Mouse (Mus musculus) stomach, postnatal 0 days (tissue): ENCODE data around the gene Ankrd42. TPM values are rescaled to one million over a fixed set of nuclear protein-coding genes. Genes with fewer than 3 reads are reported as not detected.

Experiments used
- ATAC-seq: fragments of 200-750 bp; cut with Nextera tagmentation; 2 replicates; pipeline ENCODE4 v1.8.0; 2017; ENCODE audit not compliant: low FRiP score, low TSS enrichment
- DNase-seq: peaks from one replicate; pipeline ENCODE4 v3.0.0-alpha.2; 2016; ENCODE audit warnings: low spot score
- H3K27ac ChIP-seq: fragments of 300-500 bp; sonication (generic); replicated peaks from 2 replicates; pipeline ENCODE4 v1.5.1; 2014; ENCODE audit warnings: mild to moderate bottlenecking, control low read depth
- H3K27me3 ChIP-seq: fragments of 300-500 bp; sonication (generic); 2 replicates; pipeline ENCODE4 v1.6.1; 2014; ENCODE audit warnings: low read length; ENCODE audit not compliant: control insufficient read depth, insufficient read depth
- H3K36me3 ChIP-seq: fragments of 300-500 bp; sonication (generic); 2 replicates; pipeline ENCODE4 v1.6.1; 2014; ENCODE audit warnings: low read length, mixed read lengths; ENCODE audit not compliant: control insufficient read depth, insufficient read depth
- H3K4me1 ChIP-seq: fragments of 300-500 bp; sonication (generic); replicated peaks from 2 replicates; pipeline ENCODE4 v1.6.1; 2014; ENCODE audit warnings: antibody characterized with exemption; ENCODE audit not compliant: control insufficient read depth, insufficient read depth
- H3K4me2 ChIP-seq: fragments of 300-500 bp; sonication (generic); replicated peaks from 2 replicates; pipeline ENCODE4 v1.6.1; 2014; ENCODE audit warnings: low read depth, mild to moderate bottlenecking, control low read depth, moderate library complexity
- H3K4me3 ChIP-seq: fragments of 300-500 bp; sonication (generic); 2 replicates; pipeline ENCODE4 v1.5.1; 2014; ENCODE audit warnings: low read depth, low read length, control low read depth
- H3K9ac ChIP-seq: fragments of 300-500 bp; sonication (generic); 2 replicates; pipeline ENCODE4 v1.6.1; 2014; ENCODE audit warnings: mild to moderate bottlenecking, low read length, control low read depth, mixed read lengths
- H3K9me3 ChIP-seq: fragments of 300-500 bp; sonication (generic); 2 replicates; pipeline ENCODE4 v1.6.1; 2016; ENCODE audit warnings: low read length; ENCODE audit not compliant: control insufficient read depth
- CTCF ChIP-seq: IDR thresholded peaks from 2 replicates; pipeline ENCODE4 v1.5.1; 2016; ENCODE audit warnings: antibody characterized with exemption, low read depth, mild to moderate bottlenecking, moderate library complexity
- EP300 ChIP-seq: optimal IDR thresholded peaks from 2 replicates; pipeline ENCODE3; 2016; ENCODE audit warnings: antibody characterized with exemption
- WGBS: fragments of 180-500 bp; shearing (Covaris S2); extraction: QIAGEN DNeasy Blood & Tissue Kit; methylation state at CpG from one replicate; pipeline ENCODE4 v1.1.7; 2014; 5-methylcytosine and 5-hydroxymethylcytosine counted together
- polyA plus RNA-seq: library from polyadenylated mRNA; unstranded; fragments of >200 nt; fragmentation: Nextera tagmentation; extraction: Ambion mirVana; gene quantifications from 2 replicates; pipeline ENCODE4 v1.2.1, GENCODE M21; 2015

Gene Ankrd42
- polyA plus RNA-seq, 1 experiment from 2014 or later, result 1.6 TPM

DNA sequence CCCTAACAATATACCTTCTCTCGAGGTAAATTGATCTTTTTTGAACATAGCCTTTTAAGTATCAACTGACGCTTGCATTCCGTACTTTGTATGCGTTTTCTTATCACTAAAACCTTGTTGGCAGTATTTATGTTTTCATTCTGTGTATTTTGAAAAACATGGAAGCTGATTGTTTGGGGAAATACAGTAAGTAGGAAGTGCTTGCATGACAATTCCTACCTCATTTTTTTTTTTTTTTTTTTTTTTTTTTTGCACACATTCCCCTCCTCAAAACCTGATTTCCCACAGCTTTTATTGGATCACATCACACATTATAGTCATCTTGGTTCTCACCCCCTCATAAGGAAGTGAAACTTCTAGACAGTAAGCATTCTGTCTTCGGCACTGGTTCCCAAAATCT lies 1.1 kb upstream of the Ankrd42 start:
- Histone ChIP-seq H3K27ac (no peak overlapping the region), H3K9me3 (no peaks in the 10 kb centered on the region), H3K36me3 (peaks cover 4% of the 10 kb centered on the region), H3K4me3 (peak overlapping the region; percentile 85; the same call in 1 of the 2 replicates), H3K4me1 (no peaks in the 10 kb centered on the region), H3K9ac (no peak overlapping the region), H3K4me2 (peak overlapping the region; percentile 62; the same call in 1 of the 2 replicates), H3K27me3 (no peaks in the 10 kb centered on the region)
- DNase-seq (no peak), ATAC-seq (no peak)
- 80% methylated on average over 5 of the region's 5 CpGs for WGBS
- TF ChIP-seq CTCF (no peak), EP300 (no peak)

DNA sequence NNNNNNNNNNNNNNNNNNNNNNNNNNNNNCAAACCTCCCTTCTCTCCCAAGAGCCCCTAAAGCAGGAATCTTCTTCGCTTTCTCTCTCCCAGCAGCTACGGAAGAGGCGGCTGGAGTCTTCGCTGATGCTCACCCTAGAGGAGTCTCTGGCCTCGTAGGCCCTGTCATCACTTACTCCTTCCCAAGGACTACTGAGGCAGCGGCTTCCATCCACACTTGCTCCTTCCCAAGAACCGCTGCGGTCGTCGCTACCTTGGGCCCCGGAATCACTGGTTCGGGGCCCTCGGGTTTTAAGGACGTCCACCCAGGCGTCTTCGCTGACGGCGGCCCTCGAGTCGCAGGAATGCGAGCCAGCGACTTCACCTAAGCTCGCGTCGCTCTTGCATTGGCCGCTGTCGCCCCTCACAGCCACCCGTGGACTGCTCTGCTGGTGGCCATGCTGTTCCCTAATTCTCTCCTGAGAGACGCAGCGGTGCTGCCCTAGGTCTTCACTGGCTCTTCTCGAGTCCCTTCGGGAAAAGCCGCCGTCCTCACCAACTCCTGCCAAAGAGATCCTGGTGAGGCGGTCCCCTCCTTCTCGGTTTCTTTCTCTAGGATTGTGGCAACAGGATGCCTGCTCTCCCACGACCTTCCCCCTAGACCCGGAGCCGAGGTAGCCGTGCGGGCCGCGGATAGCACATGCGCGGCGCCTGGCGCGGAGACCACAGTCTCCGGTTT lies 489 bp downstream of the Ankrd42 start:
- H3K4me1 ChIP-seq, result no peaks in the 10 kb centered on the region
- peak overlapping the region; percentile 84 for H3K9ac ChIP-seq
- peak overlapping the region; percentile 89 for H3K27ac ChIP-seq
- DNase-seq (no peak), ATAC-seq (peak; percentile 68)
- H3K9me3 ChIP-seq, result no peaks in the 10 kb centered on the region
- peaks cover 4% of the 10 kb centered on the region for H3K36me3 ChIP-seq
- H3K4me2 ChIP-seq, result peak overlapping the region; percentile 96
- TF ChIP-seq EP300, result no peak
- no peak for TF ChIP-seq CTCF
- no peaks in the 10 kb centered on the region for H3K27me3 ChIP-seq
- 2% methylated on average over 49 of the region's 49 CpGs for WGBS
- peak overlapping the region; percentile 85 for H3K4me3 ChIP-seq

DNA sequence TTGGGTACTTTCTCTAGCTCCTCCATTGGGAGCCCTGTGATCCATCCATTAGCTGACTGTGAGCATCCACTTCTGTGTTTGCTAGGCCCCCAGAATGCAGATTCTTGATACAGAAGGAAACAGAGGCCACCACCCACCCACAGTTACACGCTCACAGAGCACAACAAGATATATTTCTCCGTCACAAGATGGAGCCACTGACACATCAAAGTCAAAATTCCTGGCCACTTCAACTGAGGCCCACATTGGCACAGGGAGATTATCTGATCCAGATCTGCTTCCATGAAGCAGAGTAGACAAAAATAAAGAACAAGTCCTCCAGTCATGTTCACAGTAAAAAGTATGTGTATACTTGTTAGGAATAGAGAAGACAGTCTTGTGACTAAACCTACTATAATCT lies 6.8 kb downstream of the Ankrd42 start:
- no peak overlapping the region for H3K27ac ChIP-seq

DNA sequence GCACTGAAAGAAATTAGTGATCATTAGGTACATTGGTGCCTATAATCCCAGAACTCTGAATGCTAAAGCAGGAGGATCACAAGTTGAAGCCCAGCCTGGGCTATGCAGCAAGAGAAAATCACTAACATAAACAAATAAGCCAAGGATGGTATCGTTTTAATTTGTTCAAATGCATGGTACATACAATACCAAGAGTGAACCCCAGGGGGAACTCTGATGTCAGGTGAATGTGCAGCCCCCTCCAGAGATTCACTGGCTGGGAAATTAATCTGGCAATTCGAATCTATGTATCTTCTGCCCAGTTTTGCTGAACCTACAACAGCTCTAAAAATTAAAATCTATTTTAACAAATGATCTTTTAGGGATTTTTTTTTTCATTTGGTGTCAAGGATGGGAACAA lies 12.5 kb downstream of the Ankrd42 start:
- no peak for TF ChIP-seq EP300
- peak; percentile 51 for TF ChIP-seq CTCF
- no peak for ATAC-seq
- H3K9me3 ChIP-seq, result no peaks in the 10 kb centered on the region
- H3K27ac ChIP-seq, result no peak overlapping the region
- H3K4me3 ChIP-seq, result no peak overlapping the region
- 56% methylated on average over 2 of the region's 2 CpGs for WGBS
- no peaks in the 10 kb centered on the region for H3K36me3 ChIP-seq
- no peak for DNase-seq
- no peaks in the 10 kb centered on the region for H3K4me1 ChIP-seq
- no peak overlapping the region for H3K4me2 ChIP-seq
- H3K27me3 ChIP-seq, result no peaks in the 10 kb centered on the region
- H3K9ac ChIP-seq, result no peak overlapping the region

More for the DNA sequence above, 6.8 kb downstream of the Ankrd42 start:
- no peak for TF ChIP-seq EP300
- peak; percentile 68 for TF ChIP-seq CTCF
- H3K36me3 ChIP-seq, result no peaks in the 10 kb centered on the region
- no peak for DNase-seq
- H3K4me3 ChIP-seq, result no peak overlapping the region
- no peak overlapping the region for H3K9ac ChIP-seq
- no peaks in the 10 kb centered on the region for H3K9me3 ChIP-seq
- ATAC-seq, result no peak
- no peak overlapping the region for H3K4me2 ChIP-seq
- H3K4me1 ChIP-seq, result no peaks in the 10 kb centered on the region
- WGBS, result 34% methylated on average over 2 of the region's 2 CpGs
- no peaks in the 10 kb centered on the region for H3K27me3 ChIP-seq

DNA sequence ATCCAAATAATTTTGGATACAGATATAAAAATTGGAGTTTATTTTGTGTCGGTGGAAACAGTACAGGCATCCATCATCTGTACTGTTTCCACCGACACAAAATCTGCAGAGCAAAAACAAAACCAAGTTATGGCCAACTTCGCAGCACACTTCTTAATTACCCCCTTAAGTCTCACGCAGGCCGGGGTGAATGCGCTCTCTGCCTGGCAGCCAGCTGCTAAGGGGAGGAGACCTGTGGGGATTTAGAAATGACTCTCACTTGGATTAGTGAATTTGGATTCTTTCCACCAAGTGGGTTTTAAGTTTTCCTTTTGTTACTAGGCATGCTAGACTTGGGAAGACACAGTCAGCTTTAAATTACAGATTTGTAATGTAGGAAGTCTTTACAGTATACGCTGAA lies 26.1 kb downstream of the Ankrd42 start:
- Histone ChIP-seq H3K27me3 (no peaks in the 10 kb centered on the region), H3K4me3 (no peak overlapping the region), H3K4me1 (no peaks in the 10 kb centered on the region), H3K36me3 (no peaks in the 10 kb centered on the region), H3K9ac (no peak overlapping the region), H3K9me3 (no peaks in the 10 kb centered on the region), H3K27ac (no peak overlapping the region), H3K4me2 (no peak overlapping the region)
- 44% methylated on average over 7 of the region's 7 CpGs for WGBS
- ATAC-seq, result no peak
- no peak for DNase-seq
- TF ChIP-seq CTCF (no peak), EP300 (no peak)

DNA sequence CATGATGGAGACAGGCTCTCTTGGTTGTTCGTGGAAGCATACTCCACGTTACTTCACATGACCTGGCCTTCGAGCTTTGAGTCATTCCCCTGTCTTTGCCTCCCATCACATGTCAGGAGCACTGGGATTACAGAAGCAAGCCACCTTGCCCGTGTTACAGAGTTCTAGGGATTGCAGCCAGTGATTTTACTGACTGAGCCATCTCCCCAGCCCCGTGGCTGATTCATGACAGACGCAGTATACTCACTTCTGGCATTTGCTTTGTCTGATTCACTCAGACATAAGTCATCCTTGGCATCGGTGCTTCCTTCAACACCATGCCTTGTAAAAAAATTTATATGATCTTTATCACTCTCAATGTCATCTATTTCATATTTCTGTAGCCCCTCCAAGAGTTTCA lies 32.0 kb downstream of the Ankrd42 start:
- Histone ChIP-seq H3K27me3 (no peaks in the 10 kb centered on the region), H3K4me2 (no peak overlapping the region), H3K9me3 (no peaks in the 10 kb centered on the region), H3K4me3 (no peak overlapping the region), H3K9ac (no peak overlapping the region), H3K4me1 (no peaks in the 10 kb centered on the region), H3K36me3 (peaks cover 3% of the 10 kb centered on the region; the same call in 1 of the 2 replicates), H3K27ac (no peak overlapping the region)
- DNase-seq, result no peak
- 83% methylated on average over 7 of the region's 7 CpGs for WGBS
- TF ChIP-seq EP300 (no peak), CTCF (no peak)
- no peak for ATAC-seq
